Mouse (Mus musculus): Measurements from ENCODE around the gene Cyb5r2.

- TF ChIP-seq CTCF (IDR thresholded peaks at IDR 0.05; ENCODE audit: low read depth, low read length) (no peak), GATA1 (IDR thresholded peaks at IDR 0.05; ENCODE audit: borderline replicate concordance, low read length) (no peak), GATA2 (IDR thresholded peaks at IDR 0.05; ENCODE audit: borderline replicate concordance, low read depth, low read length) (no peak), POLR2AphosphoS5 (IDR thresholded peaks at IDR 0.05; ENCODE audit: insufficient replicate concordance, low read depth, low read length) (no peak)
Measured at GRCm38 (mm10) chr7:107747954-107748353, 9.9 kb downstream of the Cyb5r2 start.
